Mouse (Mus musculus): ENCODE data around the gene Qrfpr.

The Qrfpr gene

GRCm38 (mm10) chr3:36150934-36151686, 71.0 kb downstream of the Qrfpr start, which contains the start of gene D3Ertd254e:
D3Ertd254e (plus strand) TSS chr3:36151017.
- DNase-seq (ENCODE audit: low read depth, low spot score) = peak; percentile 92

DNA sequence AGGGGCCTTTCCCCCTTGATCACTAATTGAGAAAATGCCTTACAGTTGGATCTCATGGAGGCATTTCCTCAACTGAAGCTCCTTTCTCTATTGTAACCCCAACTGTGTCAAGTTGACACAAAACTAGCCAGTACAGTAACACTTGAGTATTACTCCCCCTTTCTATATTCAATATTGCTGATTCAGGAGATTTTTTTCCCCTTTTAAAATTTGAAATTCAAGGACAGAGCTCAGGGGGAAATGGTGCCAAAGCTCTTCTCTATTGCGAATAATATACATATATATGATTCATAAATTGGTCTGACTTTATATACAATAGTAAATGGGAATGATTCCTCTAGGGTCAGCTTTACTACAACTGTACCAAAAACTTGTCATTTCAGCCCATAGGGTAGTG, 71.6 kb downstream of the Qrfpr start:
- DNase-seq (ENCODE audit: low read depth, low spot score) = no peak

- DNase-seq (ENCODE audit: low read depth, low spot score) = no peak
Observed at GRCm38 (mm10) chr3:36138996-36139395, 83.1 kb downstream of the Qrfpr start.

GRCm38 (mm10) chr3:36138171-36138660, 83.9 kb downstream of the Qrfpr start:
- no peak for DNase-seq (ENCODE audit: low read depth, low spot score)

DNA sequence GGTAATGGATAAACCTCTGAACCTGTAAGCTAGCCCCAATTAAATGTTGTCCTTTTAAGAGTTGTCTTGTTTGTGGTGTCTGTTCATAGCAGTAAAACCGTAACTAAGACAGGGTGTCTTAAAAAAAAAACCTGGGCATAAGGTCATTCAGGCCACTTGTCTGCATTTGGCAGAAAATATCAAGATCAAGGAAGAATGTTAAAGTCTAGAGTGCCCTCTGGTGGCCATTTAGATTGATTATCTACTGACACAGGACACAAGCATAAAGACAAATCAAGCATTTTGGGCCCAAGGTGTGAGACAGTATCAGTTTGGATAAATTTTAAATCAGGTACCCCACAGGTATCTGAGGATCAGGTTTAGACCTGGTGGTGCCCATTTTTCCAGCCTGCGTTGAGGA, 84.6 kb downstream of the Qrfpr start:
- DNase-seq (ENCODE audit: low read depth, low spot score) = peak; percentile 73

GRCm38 (mm10) chr3:36136152-36136551, 86.0 kb downstream of the Qrfpr start:
- no peak for DNase-seq (ENCODE audit: low read depth, low spot score)
